Mouse (Mus musculus) ES-CJ7 (cell line): ENCODE results near the gene Des.

ENCODE experiments used
- DNase-seq: peaks from one replicate; pipeline ENCODE4 v3.0.0; 2011; ENCODE audit warnings: low read depth, low spot score

The Des gene

DNA sequence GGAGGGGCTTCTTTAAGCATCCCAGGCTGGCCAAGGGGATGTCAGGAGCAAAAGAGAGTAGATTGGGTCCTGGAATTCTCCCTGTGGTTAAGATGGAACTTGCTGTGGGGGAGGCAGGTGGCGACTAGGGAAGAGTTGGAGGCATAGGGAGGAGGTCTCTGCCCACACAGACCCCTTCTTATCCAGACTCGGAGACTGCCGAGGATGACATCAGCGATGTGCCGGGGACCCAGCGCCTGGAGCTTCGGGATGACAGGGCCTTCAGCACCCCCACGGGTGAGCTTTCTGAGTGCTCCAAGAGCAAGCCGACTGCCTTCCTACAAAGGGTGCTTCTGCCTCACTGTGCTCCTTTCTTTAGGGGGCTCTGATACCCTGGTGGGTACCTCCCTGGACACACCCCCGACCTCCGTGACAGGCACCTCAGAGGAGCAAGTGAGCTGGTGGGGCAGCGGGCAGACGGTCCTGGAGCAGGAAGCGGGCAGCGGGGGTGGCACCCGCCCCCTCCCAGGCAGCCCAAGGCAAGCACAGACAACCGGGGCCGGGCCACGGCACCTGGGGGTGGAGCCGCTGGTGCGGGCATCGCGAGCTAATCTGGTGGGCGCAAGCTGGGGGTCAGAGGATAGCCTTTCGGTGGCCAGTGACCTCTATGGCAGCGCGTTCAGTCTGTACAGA lies 24.5 kb downstream of the Des start:
- DNase-seq: no peak

DNA sequence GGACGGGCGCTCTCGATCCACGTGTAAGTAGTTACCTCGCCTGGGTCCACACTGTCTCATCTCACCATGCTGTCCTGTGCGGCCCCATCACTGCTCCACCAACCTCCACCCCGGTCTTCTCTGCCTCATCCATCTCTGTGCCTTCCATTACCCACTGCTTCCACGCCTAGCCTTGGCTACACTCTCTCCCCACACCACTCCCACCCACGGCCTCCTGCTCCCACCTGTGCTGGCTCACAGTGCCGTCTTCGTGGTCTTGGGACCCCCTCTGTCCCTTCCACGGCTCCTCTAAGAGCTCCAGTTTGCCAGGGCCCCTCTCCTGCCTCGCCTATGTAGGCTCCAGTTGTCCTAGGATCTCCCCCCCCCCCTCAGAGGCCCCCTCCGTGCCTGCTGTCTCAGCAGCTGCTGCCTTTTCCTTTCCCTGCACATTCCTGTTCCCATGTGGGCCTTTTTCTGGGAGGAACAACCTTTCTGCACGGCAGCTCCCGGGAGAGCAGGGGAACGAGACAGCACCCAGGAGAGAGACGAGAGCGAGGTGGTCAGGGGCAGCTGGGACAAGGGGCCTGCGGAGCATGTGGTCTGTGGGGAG lies 25.1 kb downstream of the Des start:
- DNase-seq: no peak

DNA sequence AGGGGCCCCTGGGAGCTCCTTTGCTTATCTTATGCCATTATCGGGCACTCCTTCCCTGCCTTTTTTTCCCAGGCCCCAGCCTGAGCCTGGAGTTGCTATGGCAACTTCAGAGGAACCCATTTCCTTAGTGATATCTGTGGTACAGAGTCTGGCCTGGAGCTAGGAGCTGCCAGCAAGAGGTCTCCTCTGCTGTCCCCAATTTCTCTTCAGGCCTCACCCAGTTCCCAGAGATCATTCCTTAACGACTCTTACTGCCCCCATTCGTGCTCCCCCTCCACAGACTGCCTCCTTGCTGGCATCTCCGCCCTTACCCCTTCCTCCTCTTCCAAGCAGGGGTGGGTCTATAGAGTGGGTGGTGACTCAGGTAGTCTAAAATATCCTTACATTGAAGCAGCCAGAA lies 26.0 kb downstream of the Des start:
- no peak for DNase-seq

DNA sequence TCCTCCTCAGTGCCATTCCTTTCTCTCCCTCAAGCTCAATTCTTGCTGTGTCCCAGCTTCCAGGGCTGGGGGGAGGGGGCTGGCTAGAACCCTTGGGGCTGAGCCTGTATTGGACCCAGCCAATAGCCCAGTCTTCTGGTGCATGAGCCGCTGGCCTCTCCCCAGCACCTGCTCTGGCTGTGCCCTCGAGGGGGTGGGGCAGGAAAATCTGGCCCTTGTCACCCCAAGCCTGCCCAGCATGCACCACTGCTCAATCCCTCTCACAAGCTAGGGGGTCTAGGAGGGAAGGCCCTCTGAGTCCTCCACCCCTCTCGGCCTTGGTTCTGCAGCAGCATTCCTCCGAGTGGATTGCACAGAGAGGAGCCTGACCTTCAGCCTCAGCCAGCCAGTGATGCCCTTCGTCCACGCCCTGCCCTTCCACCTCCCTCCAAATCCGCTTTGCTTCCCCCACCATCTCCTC lies 27.4 kb downstream of the Des start:
- no peak for DNase-seq

DNA sequence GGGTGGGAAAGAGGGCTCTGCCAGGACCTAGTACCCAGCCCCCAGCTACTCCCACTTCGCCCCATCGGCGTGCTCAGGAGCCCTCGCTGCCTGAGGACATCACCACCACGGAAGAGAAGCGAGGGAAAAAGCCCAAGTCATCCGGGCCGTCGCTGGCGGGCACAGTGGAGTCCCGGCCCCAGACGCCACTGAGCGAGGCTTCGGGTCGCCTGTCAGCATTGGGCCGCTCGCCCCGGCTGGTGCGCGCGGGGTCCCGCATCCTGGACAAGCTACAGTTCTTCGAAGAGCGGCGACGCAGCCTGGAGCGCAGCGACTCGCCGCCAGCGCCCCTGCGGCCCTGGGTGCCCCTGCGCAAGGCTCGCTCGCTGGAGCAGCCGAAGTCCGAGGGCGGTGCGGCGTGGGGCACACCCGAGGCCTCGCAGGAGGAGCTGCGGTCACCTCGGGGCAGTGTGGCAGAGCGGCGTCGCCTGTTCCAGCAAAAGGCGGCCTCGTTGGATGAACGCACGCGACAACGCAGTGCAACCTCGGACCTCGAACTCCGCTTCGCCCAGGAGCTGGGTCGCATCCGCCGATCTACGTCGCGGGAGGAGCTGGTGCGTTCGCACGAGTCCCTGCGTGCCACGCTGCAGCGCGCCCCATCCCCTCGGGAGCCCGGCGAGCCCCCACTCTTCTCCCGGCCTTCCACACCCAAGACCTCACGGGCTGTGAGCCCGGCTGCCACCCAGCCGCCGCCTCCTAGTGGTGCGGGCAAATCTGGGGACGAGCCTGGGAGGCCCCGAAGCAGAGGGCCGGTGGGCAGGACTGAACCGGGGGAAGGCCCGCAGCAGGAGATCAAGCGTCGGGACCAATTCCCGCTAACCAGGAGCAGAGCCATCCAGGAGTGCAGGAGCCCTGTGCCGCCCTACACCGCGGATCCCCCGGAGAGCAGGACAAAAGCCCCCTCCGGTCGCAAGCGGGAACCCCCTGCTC lies 28.1 kb downstream of the Des start:
- no peak for DNase-seq

DNA sequence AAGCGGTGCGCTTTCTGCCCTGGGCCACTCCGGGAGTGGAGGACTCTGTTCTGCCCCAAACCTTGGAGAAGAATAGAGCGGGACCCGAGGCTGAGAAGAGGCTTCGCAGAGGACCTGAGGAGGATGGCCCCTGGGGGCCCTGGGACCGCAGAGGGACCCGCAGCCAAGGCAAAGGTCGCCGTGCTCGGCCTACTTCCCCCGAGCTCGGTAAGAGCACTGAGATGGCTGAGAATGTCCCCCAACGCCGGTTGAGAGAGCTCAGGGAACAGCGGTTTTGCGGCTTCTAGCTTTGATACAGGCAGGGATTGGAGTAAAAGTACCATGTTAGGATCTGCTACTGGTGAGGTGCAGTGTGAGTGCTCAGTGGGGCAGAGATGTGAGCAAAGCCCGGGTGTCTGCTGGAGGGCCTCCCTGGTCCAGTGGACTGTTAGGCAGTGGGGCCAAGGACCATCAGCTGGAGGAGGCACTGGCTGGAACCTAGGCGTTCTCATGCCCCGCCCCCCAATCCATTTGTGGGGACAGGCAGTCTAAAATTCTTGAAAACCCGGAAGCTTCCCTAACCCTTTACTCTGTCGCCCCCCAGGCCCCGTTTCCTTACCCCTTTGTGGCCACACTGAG lies 28.9 kb downstream of the Des start:
- DNase-seq: no peak

DNA sequence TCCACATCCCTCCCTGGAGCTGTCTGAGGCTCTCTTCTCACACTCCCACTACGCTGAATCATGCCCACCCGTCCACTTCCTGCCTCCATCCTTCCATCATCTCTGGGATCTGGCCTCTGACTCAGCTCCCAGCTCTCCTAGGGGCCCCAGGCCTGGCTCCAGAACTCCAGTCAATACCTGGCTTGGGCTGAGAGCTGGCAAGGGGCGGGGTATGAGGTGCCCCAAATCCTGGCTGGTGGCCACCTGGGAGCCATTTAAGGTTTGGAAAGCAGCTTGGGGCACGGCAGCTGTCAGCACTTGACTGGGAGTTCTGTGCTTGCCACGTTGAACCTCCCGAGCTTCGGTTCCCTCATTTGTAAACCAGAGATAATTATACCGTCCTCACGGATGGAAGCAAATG lies 33.0 kb downstream of the Des start:
- DNase-seq: no peak

DNA sequence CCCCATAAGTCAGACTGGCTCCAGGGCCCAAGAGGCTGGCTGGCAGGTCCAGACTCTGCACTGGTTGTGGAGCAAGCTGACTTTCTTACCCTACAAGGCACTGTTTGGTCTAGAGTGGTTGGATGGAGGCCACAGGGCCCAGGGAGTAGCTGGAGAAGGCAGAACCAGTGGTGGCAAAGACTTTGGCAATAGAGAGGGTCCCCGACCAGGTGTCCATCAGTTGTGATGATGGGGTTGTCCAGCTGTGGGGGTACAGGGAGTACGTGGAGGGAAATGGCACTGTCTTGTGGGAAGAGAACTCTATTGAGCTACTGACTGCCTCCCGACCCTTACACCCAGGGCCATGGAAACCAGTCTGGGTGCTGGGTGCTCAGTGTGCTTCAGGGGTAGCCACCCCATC lies 33.7 kb downstream of the Des start:
- no peak for DNase-seq

DNA sequence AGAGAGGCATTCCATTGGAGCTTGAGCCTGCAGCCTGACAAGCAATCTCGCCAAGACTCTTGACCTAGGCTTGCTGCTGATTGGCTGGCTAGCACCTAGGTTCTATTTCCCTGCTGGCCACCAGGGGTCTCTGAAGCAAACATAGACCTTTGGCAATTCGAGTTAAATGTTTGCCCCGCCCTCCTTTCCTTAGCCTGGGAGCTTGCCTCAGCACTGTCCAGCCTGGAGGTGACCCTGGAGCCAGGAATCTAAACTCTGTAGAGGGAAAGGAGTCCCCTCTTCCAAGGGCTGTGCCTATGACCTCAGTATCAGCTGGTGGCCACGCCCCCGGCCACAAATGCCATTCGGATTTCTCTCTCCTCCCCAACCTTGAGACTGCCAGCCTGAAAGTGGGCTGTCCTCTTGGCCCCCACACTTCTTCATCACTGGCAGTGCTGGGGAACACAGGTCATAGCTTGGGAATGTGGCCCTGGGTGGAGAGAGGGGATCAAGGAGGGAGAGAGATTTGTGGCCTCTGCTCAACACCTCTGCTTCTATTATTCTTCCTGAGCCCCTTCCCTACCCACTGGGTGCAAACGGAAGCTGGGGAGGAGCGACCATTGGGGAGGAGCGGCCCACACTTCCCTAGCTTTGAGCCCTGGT lies 38.8 kb downstream of the Des start:
- peak; percentile 91 for DNase-seq

DNA sequence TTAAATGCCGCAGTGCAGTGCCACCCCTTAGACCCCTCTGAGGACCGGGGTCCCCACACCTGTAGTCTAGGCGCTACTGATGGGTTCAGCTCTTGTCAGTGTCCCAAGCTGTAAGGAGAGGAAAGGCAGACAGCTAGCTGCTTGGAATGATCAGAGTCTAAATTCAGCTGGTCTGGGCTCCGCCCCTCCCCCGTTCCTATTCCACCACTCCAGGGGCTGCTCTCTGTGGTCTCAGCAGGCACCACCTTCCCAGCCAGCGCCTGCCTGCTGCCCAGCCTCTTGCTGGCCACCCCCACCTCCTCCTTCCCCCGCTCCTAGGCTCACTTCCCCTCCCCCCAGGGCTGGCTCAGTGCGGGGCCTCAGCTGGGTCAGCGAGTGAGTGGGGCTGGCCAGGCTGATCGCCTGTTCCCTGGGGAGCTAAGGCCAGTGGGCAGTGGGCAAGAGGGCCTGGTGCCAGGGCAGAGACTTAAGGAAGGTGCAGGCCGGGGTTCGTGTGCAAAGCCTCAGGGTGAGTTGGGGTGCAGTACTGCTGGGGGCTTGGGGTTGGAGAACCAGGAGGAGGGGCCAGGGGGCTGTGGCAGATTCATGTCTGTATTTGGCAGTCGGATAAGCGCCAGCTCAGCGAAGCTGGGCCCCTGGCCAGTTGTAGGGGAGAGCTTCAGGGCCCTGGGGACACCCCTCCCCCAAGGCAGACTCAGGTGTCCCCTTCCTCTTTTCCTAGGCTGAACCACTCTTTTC lies 39.8 kb downstream of the Des start:
- peak; percentile 38 for DNase-seq

DNA sequence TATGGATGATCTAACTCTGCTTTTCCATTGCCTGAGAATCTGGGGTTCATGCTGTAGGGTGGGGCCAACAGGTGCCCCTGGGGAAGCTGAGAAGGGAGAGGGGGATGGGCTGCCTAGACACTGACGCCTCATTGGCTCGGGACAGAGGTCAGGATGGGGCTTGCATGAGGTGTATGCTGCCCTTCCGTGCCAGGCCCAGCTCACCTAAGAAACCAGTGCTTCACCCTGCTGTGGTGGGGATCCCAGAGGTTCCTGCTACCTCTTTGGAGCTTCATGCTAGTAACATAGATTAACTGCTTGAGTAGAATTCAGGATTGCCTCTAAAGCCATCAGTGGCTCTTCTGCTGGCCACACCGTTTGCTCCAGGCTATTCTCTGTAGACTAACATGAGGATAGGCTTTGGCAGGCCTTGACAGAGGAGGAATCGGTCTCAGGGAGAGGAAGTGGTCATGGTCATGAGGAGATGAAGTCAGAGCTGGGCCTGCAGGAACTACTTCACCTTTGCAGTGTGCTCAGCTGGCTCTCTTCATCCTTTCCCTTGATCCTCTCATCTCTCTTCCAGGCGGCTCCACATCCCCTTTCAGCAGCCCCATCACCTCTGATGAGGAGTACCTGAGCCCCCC lies 40.5 kb downstream of the Des start:
- DNase-seq: no peak

DNA sequence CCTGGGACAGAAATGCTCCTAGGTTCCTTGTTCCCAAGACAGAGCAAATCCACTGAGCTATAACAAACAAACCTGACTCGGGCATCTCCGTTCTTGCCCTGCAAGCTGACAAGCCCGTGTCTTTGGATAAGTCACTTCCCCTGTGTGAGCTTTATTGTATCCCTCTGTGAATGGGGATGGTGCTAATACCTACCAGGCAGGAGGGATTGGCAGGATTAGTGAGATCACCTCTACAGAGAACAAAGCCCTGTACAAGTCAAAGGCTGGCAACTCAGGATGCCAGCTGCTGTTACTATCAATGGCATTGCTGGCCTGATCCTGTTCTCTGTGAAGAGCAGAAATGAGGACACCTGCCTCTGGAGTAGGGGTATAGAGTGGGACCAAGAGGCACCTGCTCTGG lies 45.4 kb downstream of the Des start:
- no peak for DNase-seq

DNA sequence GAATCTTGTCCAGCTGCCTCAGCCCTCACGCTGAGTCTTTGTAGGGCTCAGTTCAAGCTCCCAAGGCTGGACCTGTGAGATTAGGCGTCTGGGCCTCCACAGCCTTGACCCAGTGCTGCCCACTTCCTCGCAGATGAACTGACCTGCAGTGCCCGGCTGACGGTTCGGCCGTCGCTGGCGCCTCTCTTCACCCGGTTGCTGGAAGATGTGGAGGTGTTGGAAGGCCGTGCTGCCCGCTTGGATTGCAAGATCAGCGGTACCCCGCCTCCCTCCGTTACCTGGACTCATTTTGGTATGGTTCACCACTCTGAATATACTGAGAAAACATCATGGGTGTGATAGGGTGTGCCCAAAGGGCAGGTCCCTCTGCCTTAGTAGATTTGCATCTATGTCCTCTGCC lies 46.0 kb downstream of the Des start:
- no peak for DNase-seq

DNA sequence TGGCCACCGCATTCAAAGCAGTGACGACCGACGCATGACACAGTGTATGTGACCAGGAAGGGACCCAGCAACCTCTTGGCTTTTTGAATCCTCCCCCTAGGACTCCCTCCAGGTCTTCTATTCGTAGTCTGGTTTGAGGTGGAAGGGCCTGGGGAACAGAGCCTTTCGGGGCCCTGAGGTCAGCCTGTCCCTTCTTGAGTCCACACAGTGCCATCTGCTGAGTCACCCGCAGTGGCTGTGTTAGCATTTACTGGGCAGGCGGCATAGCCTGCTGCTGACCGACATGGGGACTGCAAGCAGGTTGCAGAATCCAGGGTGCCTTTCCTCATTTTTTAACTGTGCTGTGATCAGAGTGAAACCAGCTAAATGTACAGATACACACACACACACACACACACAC lies 46.9 kb downstream of the Des start:
- no peak for DNase-seq

DNA sequence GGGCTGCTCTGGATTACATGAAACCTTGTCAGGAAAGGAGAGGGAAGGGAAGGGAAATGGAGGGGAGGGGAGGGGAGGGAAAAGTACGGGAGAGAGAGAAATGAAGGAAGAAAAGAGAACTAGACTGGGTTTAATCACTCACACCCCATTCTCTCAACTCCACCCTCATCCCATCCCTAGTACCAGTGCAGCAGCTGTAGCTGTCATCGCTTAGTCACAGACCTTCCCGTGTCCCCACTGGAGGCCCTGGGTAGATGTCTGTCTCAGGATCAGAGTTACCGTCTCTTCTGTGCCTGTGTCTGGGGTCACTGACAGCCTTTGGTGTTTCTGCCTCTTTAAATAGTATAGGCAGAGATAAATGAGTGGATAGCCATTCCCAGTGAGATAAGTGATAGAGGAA lies 48.1 kb downstream of the Des start:
- no peak for DNase-seq

DNA sequence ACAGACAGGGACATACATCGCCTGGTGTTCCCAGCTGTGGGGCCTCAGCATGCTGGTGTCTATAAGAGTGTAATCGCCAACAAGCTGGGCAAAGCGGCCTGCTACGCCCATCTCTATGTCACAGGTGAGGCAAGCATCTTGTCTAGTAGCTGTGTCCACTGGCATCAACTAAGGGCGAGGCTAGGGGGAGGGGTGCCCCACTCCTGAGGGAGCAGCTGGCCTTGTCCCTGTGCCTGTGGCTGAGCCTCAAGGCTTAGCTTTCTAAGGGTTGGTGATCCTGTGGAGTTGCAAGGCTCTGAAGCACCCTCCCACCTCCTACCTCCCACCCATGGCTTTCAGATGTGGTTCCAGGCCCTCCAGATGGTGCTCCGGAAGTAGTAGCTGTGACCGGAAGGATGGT lies 49.8 kb downstream of the Des start:
- no peak for DNase-seq

DNA sequence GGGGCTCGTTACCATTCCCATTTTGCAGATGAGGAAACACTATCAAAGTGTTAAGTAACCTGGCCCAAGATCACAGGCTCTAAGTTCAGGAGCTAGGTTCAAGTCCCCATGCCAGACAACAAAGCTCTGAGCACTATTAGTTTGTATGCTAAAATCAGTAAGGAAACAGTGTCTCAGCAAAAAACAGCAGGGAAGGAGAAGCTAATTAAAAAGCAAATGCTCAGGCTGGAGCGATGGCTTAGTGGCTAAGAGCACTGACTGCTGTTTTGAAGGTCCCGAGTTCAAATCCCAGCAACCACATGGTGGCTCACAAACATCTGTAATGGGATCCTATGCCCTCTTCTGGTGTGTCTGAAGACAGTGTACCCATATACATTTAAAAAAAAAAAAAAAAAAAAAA lies 52.1 kb downstream of the Des start:
- no peak for DNase-seq

DNA sequence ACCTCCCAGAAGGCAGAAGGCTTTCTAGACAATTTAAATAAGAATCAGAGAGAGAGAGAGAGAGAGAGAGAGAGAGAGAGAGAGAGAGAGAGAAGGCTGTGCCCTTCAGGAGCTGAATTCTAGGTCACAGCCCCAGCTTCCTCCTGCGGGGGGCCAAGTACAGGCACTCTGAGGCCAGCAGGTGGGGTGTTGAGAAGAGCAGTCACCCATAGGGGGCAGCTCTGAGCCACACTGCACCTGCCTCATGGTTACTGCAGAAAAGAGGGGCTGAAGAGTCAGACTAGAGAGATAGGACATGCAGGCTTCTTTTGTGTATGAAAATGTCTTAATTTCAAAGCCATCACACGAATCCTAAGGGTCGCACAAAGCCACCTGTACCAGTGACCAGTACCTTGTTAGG lies 53.6 kb downstream of the Des start:
- DNase-seq: peak; percentile 86
